Mouse (Mus musculus) liver, embryonic 16.5 days (tissue): Measurements from ENCODE around the gene 2610528J11Rik. TPM values are rescaled to one million over a fixed set of nuclear protein-coding genes. Genes with fewer than 3 reads are reported as not detected.

ENCODE experiments used
- ATAC-seq: fragments of 200-750 bp; cut with Nextera tagmentation; 2 replicates; pipeline ENCODE4 v1.8.0; 2017; ENCODE audit warnings: low read depth, mild to moderate bottlenecking, moderate number of reproducible peaks, moderate library complexity
- H3K27ac ChIP-seq: fragments of 300-500 bp; sonication (generic); 2 replicates; pipeline ENCODE4 v1.5.1; 2014; ENCODE audit warnings: mild to moderate bottlenecking, low read length
- H3K27me3 ChIP-seq: fragments of 300-500 bp; sonication (generic); 2 replicates; pipeline ENCODE4 v1.6.1; 2014; ENCODE audit warnings: low read depth, low read length, mixed read lengths; ENCODE audit not compliant: control insufficient read depth, insufficient read depth
- H3K36me3 ChIP-seq: fragments of 300-500 bp; sonication (generic); 2 replicates; pipeline ENCODE4 v1.6.1; 2014; ENCODE audit warnings: mild to moderate bottlenecking; ENCODE audit not compliant: control insufficient read depth, insufficient read depth
- H3K4me1 ChIP-seq: fragments of 300-500 bp; sonication (generic); 2 replicates; pipeline ENCODE4 v1.6.1; 2014; ENCODE audit warnings: low read depth, low read length, mixed read lengths; ENCODE audit not compliant: control insufficient read depth
- H3K4me2 ChIP-seq: fragments of 300-500 bp; sonication (generic); 2 replicates; pipeline ENCODE4 v1.6.1; 2014; ENCODE audit warnings: low read depth, low read length, mixed read lengths
- H3K4me3 ChIP-seq: fragments of 300-500 bp; sonication (generic); 2 replicates; pipeline ENCODE4 v1.5.1; 2014; ENCODE audit warnings: low read depth, mild to moderate bottlenecking, low read length
- H3K9ac ChIP-seq: fragments of 300-500 bp; sonication (generic); 2 replicates; pipeline ENCODE4 v1.6.1; 2014; ENCODE audit warnings: low read depth, low read length
- H3K9me3 ChIP-seq: fragments of 300-500 bp; sonication (generic); replicated peaks from 2 replicates; pipeline ENCODE4 v1.6.1; 2016; ENCODE audit warnings: low read length; ENCODE audit not compliant: control insufficient read depth
- WGBS: fragments of 180-500 bp; shearing (Covaris S2); extraction: QIAGEN DNeasy Blood & Tissue Kit; methylation state at CpG from one replicate; pipeline ENCODE4 v1.1.7; 2014; ENCODE audit not compliant: insufficient replicate concordance; 5-methylcytosine and 5-hydroxymethylcytosine counted together
- polyA plus RNA-seq: library from polyadenylated mRNA; unstranded; fragments of >200 nt; fragmentation: Nextera tagmentation; extraction: Ambion mirVana; gene quantifications from 2 replicates; pipeline ENCODE4 v1.2.1, GENCODE M21; 2015

The 2610528J11Rik gene
- polyA plus RNA-seq, 1 experiment from 2014 or later: 8.8 TPM

- no peak overlapping the region for H3K4me3 ChIP-seq
- WGBS: 31% methylated on average over 3 of the region's 4 CpGs
- no peak overlapping the region for H3K27ac ChIP-seq
- H3K36me3 ChIP-seq: no peaks in the 10 kb centered on the region
- H3K27me3 ChIP-seq: no peaks in the 10 kb centered on the region
- H3K9me3 ChIP-seq: no peaks in the 10 kb centered on the region
- no peak for ATAC-seq
- no peaks in the 10 kb centered on the region for H3K4me1 ChIP-seq
- H3K9ac ChIP-seq: no peak overlapping the region
- no peak overlapping the region for H3K4me2 ChIP-seq
These were observed 6.4 kb downstream of the 2610528J11Rik start for GRCm38 (mm10) chr4:118533156-118533555.

GRCm38 (mm10) chr4:118533605-118534004 is 6.8 kb downstream of the 2610528J11Rik start:
- H3K4me2 ChIP-seq: no peak overlapping the region
- no peaks in the 10 kb centered on the region for H3K36me3 ChIP-seq
- no peaks in the 10 kb centered on the region for H3K9me3 ChIP-seq
- no peak for ATAC-seq
- no peak overlapping the region for H3K4me3 ChIP-seq
- H3K4me1 ChIP-seq: no peaks in the 10 kb centered on the region
- H3K9ac ChIP-seq: no peak overlapping the region
- WGBS: 48% methylated on average over 7 of the region's 7 CpGs
- H3K27me3 ChIP-seq: no peaks in the 10 kb centered on the region
- H3K27ac ChIP-seq: no peak overlapping the region

- no peak overlapping the region for H3K9ac ChIP-seq
- H3K27ac ChIP-seq: no peak overlapping the region
- no peaks in the 10 kb centered on the region for H3K9me3 ChIP-seq
- H3K4me1 ChIP-seq: no peaks in the 10 kb centered on the region
- no peak for ATAC-seq
- 74% methylated on average over 6 of the region's 6 CpGs for WGBS
- H3K4me3 ChIP-seq: no peak overlapping the region
- no peaks in the 10 kb centered on the region for H3K36me3 ChIP-seq
- H3K27me3 ChIP-seq: no peaks in the 10 kb centered on the region
- no peak overlapping the region for H3K4me2 ChIP-seq
These were observed 8.8 kb downstream of the 2610528J11Rik start for GRCm38 (mm10) chr4:118535610-118536009.

- Histone ChIP-seq H3K4me2 (no peak overlapping the region), H3K36me3 (no peaks in the 10 kb centered on the region), H3K9me3 (no peaks in the 10 kb centered on the region), H3K4me3 (no peak overlapping the region), H3K4me1 (no peaks in the 10 kb centered on the region), H3K9ac (no peak overlapping the region), H3K27me3 (no peaks in the 10 kb centered on the region), H3K27ac (no peak overlapping the region)
- ATAC-seq: no peak
- 21% methylated on average over 6 of the region's 6 CpGs for WGBS
These were observed 11.0 kb downstream of the 2610528J11Rik start for GRCm38 (mm10) chr4:118537801-118538200.

GRCm38 (mm10) chr4:118539904-118540303 is 13.1 kb downstream of the 2610528J11Rik start:
- no peaks in the 10 kb centered on the region for H3K4me1 ChIP-seq
- no peaks in the 10 kb centered on the region for H3K9me3 ChIP-seq
- no peak for ATAC-seq
- 47% methylated on average over 10 of the region's 10 CpGs for WGBS
- no peaks in the 10 kb centered on the region for H3K36me3 ChIP-seq
- no peak overlapping the region for H3K4me3 ChIP-seq
- H3K9ac ChIP-seq: no peak overlapping the region
- no peaks in the 10 kb centered on the region for H3K27me3 ChIP-seq
- no peak overlapping the region for H3K27ac ChIP-seq
- no peak overlapping the region for H3K4me2 ChIP-seq

- no peaks in the 10 kb centered on the region for H3K27me3 ChIP-seq
- 48% methylated on average over 9 of the region's 9 CpGs for WGBS
- peak overlapping the region; percentile 50; the same call in 1 of the 2 replicates for H3K4me3 ChIP-seq
- H3K36me3 ChIP-seq: no peaks in the 10 kb centered on the region
- H3K27ac ChIP-seq: no peak overlapping the region
- H3K4me1 ChIP-seq: no peaks in the 10 kb centered on the region
- no peaks in the 10 kb centered on the region for H3K9me3 ChIP-seq
- peak overlapping the region; percentile 53 for H3K4me2 ChIP-seq
- H3K9ac ChIP-seq: no peak overlapping the region
- no peak for ATAC-seq
These were observed 15.8 kb downstream of the 2610528J11Rik start for GRCm38 (mm10) chr4:118542510-118543157.

- ATAC-seq: no peak
- Histone ChIP-seq H3K27ac (no peak overlapping the region; the same call in 1 of the 2 replicates), H3K36me3 (no peaks in the 10 kb centered on the region), H3K9ac (no peak overlapping the region), H3K4me1 (no peaks in the 10 kb centered on the region), H3K27me3 (no peaks in the 10 kb centered on the region), H3K4me3 (peak overlapping the region; percentile 50), H3K9me3 (no peaks in the 10 kb centered on the region), H3K4me2 (peak overlapping the region; percentile 53)
- 14% methylated on average over 13 of the region's 13 CpGs for WGBS
These were observed 16.3 kb downstream of the 2610528J11Rik start for GRCm38 (mm10) chr4:118543158-118543530.

GRCm38 (mm10) chr4:118543592-118544260 is 16.9 kb downstream of the 2610528J11Rik start, which contains the start of gene Tmem125:
Gene Tmem125 (minus strand): TSS chr4:118544044.
- no peaks in the 10 kb centered on the region for H3K4me1 ChIP-seq
- peak within 1 kb of the TSS; percentile 79 for H3K27ac ChIP-seq
- peak within 1 kb of the TSS; percentile 53 for H3K4me2 ChIP-seq
- H3K27me3 ChIP-seq: no peaks in the 10 kb centered on the region
- H3K4me3 ChIP-seq: peak within 1 kb of the TSS; percentile 50
- peak; percentile 79 for ATAC-seq
- WGBS: 7% methylated on average over 24 of the region's 24 CpGs
- H3K9ac ChIP-seq: peak within 1 kb of the TSS; percentile 28
- no peaks in the 10 kb centered on the region for H3K36me3 ChIP-seq
- H3K9me3 ChIP-seq: no peaks in the 10 kb centered on the region

GRCm38 (mm10) chr4:118544441-118545127 is 17.8 kb downstream of the 2610528J11Rik start:
- Histone ChIP-seq H3K27me3 (no peaks in the 10 kb centered on the region), H3K9ac (peak overlapping the region; percentile 28), H3K4me2 (peak overlapping the region; percentile 53; the same call in 1 of the 2 replicates), H3K4me1 (no peaks in the 10 kb centered on the region), H3K27ac (peak overlapping the region; percentile 79), H3K9me3 (no peaks in the 10 kb centered on the region), H3K36me3 (no peaks in the 10 kb centered on the region), H3K4me3 (peak overlapping the region; percentile 50)
- ATAC-seq: peak; percentile 75
- 58% methylated on average over 14 of the region's 14 CpGs for WGBS
